Mouse (Mus musculus) liver, embryonic 14.5 days (tissue): ENCODE measurements at regions not wholly inside any gene's neighbourhood (a gene's known extent, or its start where the extent isn't known, plus 50 kb on each side); places are given as distances from the start of the nearest gene placed in this dataset.

Experiments
- CTCF ChIP-seq: IDR thresholded peaks from 2 replicates; pipeline ENCODE4 v1.5.1; 2016; ENCODE audit warnings: antibody characterized with exemption, low read depth, control low read depth
- EP300 ChIP-seq: IDR thresholded peaks from 2 replicates; pipeline ENCODE4 v1.6.1; 2016; ENCODE audit warnings: antibody characterized with exemption, low read depth

- no peak for TF ChIP-seq EP300
- TF ChIP-seq CTCF = no peak
Observed at GRCm38 (mm10) chr13:44260039-44260438, 469.2 kb upstream of the Jarid2 start.
